Mouse (Mus musculus) T-cell, adult 2 months (primary cell): ENCODE measurements around the gene Rmnd5b.
"Not testable (repeated sequence)": the region's sequence is repeated elsewhere in the genome, so short reads cannot be mapped to it uniquely, and the experiment has no call there.

Experiments used
- DNase-seq: peaks from one replicate; pipeline ENCODE4 v3.0.0; 2022; ENCODE audit warnings: low spot score

The Rmnd5b gene

GRCm38 (mm10) chr11:51621776-51622175 is 13.9 kb downstream of the Rmnd5b start:
- DNase-seq = no peak

GRCm38 (mm10) chr11:51620084-51620483 is 15.6 kb downstream of the Rmnd5b start:
- DNase-seq = no peak

GRCm38 (mm10) chr11:51619409-51620060 is 16.2 kb downstream of the Rmnd5b start, which contains the start of gene Nhp2:
Nhp2 (plus strand) TSS chr11:51619735.
- peak; percentile 88 for DNase-seq

GRCm38 (mm10) chr11:51618894-51619408 is 16.7 kb downstream of the Rmnd5b start:
- no peak for DNase-seq

- DNase-seq = peak; percentile 74
Observed at GRCm38 (mm10) chr11:51617693-51618092, 18.0 kb downstream of the Rmnd5b start.

DNA sequence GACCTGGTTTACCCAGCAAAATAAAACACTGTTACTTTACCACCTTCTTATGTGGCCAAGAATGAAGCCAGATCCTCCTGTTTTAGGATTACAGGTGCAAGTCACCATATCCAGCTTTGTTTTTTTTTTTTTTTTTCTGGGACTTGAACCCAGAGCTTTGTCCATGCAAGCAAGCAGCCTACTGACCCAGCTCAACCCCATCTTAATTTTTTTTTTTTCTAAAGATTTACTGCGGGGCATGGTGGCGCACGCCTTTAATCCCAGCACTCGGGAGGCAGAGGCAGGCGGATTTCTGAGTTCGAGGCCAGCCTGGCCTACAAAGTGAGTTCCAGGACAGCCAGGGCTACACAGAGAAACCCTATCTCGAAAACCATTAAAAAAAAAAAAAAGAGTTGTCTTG is 19.6 kb downstream of the Rmnd5b start:
- not testable (repeated sequence) for DNase-seq

GRCm38 (mm10) chr11:51615601-51616000 is 20.1 kb downstream of the Rmnd5b start:
- DNase-seq = peak; percentile 56

DNA sequence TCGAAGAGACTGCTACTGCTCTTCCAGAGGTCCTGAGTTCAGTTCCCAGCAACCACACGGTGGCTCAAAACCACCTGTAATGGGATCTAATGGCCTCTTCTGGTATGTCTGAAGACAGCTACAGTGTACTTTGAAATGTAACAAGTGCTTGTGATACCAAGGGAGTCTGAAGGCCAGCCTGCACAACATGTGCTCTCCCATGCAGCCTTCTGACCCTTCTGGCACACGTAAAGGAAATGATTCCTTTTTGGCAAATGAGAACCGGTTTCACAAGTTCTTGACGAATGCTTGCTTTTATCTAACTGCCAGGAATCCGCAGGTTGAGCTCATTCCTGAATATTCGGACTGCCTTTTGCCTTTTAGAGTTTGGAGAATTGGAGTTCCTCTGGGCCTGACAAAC is 20.6 kb downstream of the Rmnd5b start:
- no peak for DNase-seq

- no peak for DNase-seq
Observed at GRCm38 (mm10) chr11:51614256-51614655, 21.4 kb downstream of the Rmnd5b start.

GRCm38 (mm10) chr11:51609940-51610339 is 25.8 kb downstream of the Rmnd5b start:
- not testable (repeated sequence) for DNase-seq

DNA sequence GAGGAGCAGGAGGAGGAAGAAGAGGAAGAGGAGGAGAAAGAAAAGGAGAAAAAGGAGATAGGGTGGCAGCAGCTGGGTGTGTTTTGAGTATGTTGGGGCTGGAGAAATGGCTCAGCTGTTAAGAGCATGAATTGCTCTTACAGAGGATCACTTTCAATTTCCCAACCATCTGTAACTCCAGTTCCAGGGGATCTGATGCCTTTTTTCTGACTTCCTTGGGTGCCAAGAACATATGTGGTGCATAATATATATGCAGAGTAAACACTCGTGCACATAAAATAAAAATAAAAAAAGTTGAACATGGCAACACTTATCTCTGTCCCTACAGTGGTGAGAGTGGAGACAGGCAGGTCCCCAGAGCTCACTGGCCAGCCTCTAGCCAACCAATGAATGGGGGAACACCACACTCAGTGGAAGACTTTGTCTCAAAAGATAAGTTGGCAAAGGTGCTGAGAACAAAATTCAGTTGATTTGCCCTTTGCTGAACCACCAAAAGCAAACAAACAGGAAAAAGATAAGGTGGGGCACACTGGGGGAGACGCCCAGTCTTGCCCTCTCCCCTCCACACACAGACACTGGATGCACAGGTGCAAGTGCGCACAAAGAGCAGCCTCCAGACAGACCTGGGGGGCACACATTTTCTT is 26.3 kb downstream of the Rmnd5b start:
- no peak for DNase-seq

- no peak for DNase-seq
Observed at GRCm38 (mm10) chr11:51607096-51607738, 28.5 kb downstream of the Rmnd5b start.

DNA sequence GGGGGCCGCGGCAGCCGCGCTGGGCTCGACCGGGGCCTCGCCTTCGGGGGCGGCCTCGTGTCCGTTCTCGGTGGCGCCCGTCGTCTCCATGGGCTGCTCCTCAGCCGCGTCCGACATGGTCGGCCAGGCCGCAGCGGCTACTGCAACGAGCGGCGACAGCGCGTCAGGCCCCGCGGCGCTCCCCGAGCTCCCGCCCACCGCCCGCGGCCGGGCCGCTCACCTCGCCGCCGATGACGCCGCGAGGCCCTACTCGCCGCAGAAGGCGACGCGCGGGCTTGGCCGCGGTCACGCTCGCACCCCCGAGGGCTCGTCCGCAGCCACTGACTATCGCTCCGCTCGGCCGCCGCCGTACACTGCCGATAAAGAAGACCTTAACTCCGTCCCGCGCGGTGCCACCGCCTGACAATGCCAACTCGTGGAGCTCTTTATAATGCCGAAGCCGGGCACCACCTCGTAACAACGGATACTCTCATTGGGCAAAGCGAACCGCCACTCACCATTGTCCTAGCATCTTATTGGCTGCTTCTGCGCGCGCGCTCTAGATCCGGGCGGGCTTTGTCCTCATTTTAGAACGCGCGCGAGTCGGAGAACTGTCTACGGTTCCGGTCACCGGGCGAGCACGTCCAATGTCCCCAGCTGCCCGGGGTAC is 29.1 kb downstream of the Rmnd5b start, which contains the start of gene Hnrnpab:
Gene Hnrnpab (minus strand): TSS at position 401 of the 649 bp plus-strand sequence.
- peak; percentile 97 for DNase-seq

DNA sequence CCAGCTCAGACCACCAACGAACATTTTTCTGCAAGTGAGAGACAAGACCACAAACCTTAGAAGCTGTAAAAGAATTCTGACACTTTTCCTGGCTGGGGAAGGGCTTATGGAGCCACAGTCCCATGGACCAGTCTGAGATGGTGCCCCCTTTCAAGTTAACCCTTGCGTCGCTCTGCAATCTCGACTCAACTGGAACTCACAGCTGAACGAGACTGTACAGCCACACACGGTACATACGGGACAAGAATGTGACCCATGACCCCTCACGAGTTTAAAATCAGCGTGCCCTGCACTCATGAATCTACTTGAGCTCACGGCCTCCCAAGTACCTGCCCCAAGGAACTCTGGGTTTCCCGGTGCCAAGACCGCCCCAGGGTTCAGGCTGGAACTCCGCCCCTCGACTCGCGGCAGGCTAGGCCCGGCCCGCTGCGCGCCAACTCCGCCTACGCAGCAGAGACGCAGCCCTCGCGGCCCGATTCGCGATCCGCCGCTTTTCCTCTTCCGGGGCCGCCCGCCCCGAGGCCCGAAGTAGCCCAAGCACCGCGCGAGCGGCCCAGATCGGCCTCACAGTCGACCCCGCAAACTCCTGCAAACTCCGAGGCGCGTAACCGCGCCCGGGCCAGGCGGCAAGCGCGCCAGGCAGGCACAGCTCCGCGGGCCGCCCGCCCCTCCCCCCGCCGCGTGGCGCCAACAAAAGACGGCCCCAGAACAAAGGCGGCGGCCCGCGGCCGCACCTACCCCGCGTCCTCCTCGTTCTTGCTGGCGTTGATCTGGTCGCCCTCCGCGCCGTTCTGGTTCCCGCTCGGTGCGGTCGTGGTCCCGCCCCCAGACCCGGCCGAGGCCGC is 29.9 kb downstream of the Rmnd5b start:
- DNase-seq = peak; percentile 86

DNA sequence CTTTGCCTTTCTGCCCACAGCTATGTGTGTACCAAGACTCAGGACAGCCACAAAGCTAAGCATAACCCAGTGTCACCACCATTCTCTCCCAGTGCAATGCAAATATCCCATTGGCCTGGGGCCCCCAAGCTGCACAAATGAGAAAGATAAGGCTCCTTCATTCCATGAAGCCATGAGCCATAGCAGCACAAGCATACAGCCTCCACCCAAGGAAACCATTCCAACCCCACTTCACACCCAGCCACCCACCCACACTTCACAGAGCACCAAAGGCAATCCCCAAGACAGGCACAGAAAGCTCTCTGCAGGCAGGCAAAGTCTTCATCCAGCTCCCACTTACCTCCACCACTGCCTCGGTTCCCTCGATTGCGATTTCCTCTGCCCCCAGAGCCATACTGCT is 33.4 kb downstream of the Rmnd5b start:
- DNase-seq = no peak

DNA sequence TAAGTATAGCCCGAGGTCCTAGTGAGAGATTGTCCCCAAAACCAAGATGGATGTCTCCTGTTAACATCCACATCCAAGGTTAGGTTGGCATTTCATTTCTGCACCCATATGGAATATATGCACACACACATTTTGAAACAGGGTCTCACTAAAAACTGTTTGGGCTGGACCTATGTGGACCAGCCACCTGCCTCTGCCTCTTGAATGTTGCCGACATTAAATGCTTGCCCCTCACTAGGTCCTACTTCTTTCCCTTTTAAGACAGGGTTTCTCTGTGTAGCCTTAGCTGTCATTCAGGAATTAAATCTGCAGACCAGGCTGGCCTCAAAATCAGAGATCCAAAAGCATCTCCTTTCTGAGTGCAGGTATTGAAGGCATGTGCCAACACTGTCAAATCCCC is 38.1 kb downstream of the Rmnd5b start:
- DNase-seq = no peak

DNA sequence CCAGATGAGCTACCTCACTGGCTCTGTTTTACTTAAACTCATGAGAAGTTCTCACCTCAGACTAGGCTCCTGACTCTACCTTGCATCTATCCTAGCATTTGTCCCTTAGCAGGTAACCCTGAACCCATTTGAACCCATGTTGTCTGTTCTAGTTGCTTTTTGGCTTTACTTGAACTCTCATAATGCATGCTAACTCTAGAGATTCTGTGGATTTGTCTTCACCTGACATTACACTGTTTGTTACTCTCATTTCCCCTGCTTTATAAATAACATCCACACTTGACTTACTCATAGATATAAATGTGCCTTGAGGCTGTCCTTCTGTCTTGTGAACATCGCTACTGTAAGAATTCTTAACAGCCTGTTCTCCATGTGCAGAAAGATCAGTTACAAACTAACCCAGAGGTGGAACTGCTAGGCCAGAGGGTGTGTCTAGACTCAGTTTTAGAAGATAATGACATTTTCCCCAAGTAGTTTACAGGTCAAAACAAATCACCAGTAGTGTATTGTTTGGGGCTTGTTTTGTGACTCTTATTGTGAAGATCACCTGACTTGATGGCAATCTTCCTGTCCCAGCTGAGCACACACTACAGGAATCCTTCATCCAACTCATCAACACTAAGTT is 40.1 kb downstream of the Rmnd5b start:
- DNase-seq = no peak

DNA sequence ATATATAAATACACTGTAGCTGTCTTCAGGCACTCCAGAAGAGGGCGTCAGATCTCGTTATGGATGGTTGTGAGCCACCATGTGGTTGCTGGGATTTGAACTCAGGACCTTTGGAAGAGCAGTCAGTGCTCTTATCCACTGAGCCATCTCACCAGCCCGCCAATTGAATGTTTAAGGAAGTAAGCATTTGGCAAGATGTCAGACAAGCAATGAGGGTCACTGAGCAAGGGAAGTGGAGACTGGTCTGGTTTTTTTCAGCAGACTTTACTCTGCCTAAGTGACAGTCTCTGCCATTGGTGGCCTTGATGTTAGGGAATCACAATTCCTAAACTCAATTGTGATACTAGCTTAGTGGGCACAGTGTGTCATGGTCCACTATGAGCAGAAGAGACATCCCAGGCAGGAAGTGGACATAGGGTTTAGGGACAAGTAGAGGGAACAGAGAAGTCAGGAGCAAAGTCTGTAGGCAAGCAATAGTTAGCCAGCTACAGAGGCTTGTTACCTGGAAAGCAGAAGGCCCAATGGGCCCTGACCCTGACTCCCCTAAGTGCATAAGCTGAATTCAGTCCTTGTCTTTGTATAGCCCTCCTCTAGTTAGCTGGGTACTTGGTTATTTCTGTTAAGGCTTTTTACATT is 40.9 kb downstream of the Rmnd5b start:
- DNase-seq = no peak

GRCm38 (mm10) chr11:51593849-51594248 is 41.8 kb downstream of the Rmnd5b start:
- no peak for DNase-seq

GRCm38 (mm10) chr11:51593368-51593767 is 42.3 kb downstream of the Rmnd5b start:
- no peak for DNase-seq

GRCm38 (mm10) chr11:51591915-51592314 is 43.8 kb downstream of the Rmnd5b start:
- DNase-seq = no peak
